Mouse (Mus musculus) cerebellum, adult 2 months (tissue): ENCODE measurements around the gene Zfp367.

Experiments used
- CTCF ChIP-seq: fragments of 200-500 bp; IDR thresholded peaks from 2 replicates; pipeline ENCODE4 v1.5.1; 2011; ENCODE audit warnings: low read depth, mild to moderate bottlenecking, control low read depth, low read length, moderate library complexity, borderline replicate concordance; ENCODE audit not compliant: insufficient read depth
- POLR2A ChIP-seq: fragments of 200-500 bp; IDR thresholded peaks from 2 replicates; pipeline ENCODE4 v1.6.1; 2011; ENCODE audit warnings: low read length, control low read depth, borderline replicate concordance; ENCODE audit not compliant: insufficient read depth

DNA sequence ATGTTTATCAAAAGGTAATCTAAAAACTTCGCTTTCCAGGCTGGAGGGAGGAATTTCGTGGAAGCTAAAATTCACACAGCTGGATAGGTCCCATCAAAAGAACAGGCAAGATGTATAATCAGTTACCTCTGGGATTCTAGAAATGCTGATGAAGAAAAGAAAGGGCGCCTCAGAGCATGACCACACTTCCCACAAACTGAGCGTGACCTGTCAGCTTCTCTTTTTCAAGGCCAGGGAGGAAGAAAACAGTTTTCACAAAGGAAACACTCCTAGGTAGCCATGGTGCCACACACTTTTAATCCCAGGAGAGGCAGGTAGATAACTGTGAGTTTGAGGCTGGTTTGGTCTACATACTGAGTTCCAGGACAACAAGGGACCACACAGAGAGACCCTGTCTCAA is 32.2 kb downstream of the Zfp367 start:
- TF ChIP-seq CTCF (no peak), POLR2A (no peak)
